Mouse (Mus musculus) adrenal gland, postnatal 14 days (tissue): ENCODE data around the gene Tfap2e. TPM values are rescaled to one million over a fixed set of nuclear protein-coding genes. Genes with fewer than 3 reads are reported as not detected.

Experiments
- DNase-seq: peaks from one replicate; pipeline ENCODE4 v3.0.0; 2021; ENCODE audit warnings: mixed read lengths
- total RNA-seq: library from RNA; stranded (reverse); gene quantifications from 2 replicates; pipeline ENCODE4 v1.2.3, GENCODE M21; 2021

Tfap2e gene
- total RNA-seq, 1 experiment from 2014 or later: not detected

DNA sequence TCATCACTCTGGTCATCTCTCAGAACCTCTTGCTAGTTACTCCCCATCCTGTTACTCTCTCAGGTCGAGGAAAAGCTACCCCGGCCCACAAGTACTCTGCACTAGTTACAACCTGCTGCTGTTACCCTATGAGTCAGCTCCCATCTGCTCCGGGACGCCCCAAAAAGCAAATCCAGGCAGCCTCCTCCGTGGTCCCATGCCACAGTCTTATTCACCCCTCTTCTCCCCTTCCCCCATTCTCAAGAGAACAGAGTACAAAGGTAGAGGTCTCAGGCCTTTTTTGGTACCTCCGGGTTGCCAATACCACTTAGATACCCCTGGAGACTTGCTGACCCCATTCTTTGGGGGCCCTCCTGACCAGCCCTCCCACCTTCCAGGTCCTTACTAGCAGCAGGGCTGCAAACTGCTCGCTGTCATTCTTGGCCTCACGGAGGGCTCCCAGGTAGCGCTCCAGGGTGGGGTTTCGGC, 15.6 kb upstream of the Tfap2e start:
- no peak for DNase-seq

DNA sequence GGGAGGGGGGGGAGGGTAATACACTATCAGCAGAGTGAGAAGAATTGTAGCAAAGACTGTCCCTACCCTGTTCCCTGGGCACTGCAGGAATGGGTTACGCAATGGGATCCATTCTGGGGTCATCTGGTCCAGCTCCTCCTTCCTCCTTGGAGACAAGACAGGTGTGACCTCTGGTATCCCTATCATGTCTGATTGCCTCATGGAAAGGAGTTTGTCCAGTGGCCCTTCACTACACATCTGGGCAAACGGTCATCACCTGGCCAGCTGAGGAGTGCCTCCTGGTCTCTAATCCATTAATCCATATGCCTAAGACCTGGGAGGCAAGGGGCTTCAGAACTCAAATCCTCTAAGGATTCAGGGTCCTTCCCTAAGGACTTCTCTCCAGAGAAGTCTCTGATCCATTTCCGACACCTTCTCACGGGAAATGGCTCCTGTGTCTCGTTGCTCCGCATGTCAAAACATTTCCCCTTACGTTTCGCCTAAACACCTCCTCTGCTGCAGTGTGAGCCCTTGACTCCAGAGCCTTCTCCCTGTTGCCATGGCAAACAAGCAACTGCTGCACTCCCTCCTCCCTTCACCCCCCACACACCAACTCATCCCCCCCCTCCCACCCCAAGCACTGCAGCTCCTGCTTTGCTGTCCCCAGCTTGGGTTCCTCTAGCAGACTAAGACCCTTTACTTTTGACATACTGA, 15.0 kb upstream of the Tfap2e start:
- DNase-seq: no peak

DNA sequence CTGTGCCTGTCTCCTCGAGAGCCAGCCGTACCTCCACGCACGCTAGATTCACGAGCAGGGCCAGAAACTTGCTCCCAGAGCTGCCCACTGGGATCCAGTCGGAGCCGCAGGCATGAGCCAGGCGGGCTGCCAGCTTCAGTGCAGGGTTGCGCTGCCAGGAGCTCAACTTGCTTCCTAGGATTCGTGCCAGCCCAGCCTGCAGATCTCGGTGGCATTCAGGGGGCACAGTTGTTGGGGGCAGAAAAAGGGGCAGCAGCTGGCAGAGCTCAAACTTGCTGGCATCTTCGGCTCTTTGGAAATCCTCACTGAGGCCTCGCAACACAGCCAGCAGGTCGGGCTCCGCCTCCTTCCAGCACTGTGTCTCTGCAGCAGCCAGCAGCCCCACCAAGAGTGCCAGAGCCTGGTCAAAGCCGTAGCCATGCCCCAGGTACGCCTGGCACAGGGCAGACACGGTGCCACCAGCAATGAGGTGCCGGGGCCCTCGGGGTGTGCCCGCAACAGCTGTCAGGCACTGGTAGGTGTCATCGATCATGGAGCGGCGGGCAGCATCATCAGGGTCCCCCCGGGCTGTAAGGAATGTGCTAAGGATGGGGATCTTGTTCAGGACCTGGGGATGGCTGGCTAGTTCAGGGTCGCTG, 14.1 kb upstream of the Tfap2e start:
- DNase-seq: peak; percentile 65

DNA sequence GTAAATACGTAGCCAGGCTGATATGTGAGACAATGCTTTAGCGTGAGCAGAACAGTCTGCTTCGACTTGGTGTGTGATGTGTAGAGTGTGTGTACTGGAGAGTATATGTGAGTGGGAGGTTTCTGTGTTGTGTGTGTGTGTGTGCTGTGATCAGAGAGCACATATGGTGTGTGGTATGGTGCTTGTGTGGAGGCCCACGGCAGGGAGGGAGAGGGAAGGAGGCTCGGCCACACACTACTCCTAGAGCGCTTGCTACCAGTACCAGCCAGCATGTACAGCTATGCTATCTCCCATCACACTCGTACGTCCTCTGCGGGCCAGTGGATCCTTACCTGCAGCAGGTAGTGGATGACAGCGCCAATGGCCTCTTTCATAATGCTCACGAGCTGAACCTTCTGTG, 13.5 kb upstream of the Tfap2e start:
- DNase-seq: no peak

DNA sequence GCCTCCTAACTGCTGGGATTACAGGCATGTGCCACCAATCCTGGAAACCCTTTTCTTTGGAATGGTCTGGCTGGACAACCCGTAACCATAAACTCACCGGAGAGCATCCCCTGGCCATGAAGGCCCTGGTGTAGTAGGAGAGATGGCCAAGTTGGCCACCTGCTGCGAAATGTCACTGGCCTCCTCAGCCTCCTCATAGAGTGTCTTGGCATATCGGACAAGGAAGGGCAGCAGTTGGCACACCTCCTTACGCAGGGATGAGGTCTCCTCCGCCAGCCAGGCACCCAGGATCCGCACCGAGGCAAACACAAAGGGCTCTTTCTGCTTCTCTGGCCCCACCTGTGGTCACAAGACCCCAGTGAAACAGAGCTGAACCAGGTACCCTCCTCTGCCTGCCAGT, 12.3 kb upstream of the Tfap2e start:
- DNase-seq: no peak

DNA sequence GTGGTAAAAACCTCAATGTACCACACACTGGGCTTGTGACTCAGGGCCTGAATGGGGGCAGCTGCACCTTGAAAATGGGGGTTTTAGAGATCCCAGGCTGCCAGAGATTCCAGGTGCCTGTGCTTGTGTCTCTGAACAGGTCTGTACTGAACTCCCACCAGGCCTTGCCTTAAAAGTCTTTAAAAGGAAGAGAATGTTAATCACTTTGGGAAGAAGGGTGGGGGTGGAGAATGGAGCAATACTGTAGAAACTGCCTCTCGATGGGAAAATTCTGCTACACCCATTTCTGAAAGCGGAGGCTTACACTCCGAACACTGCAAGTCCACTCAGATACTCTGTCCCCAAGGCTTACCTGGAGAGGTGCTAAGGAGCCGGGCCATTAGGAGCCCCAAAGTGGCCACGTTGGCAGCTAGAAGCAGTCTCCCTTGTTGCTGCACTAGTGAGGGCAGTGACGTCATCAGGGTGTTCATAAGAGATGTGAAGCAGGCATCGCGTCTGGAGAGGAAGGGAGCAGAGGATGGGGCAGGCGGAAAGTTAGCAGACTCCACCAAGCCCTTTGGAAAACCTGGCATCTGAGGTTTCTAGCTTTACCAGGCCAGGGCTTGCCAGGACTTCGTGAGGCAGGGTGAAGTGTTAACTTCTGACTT, 10.3 kb upstream of the Tfap2e start:
- no peak for DNase-seq

DNA sequence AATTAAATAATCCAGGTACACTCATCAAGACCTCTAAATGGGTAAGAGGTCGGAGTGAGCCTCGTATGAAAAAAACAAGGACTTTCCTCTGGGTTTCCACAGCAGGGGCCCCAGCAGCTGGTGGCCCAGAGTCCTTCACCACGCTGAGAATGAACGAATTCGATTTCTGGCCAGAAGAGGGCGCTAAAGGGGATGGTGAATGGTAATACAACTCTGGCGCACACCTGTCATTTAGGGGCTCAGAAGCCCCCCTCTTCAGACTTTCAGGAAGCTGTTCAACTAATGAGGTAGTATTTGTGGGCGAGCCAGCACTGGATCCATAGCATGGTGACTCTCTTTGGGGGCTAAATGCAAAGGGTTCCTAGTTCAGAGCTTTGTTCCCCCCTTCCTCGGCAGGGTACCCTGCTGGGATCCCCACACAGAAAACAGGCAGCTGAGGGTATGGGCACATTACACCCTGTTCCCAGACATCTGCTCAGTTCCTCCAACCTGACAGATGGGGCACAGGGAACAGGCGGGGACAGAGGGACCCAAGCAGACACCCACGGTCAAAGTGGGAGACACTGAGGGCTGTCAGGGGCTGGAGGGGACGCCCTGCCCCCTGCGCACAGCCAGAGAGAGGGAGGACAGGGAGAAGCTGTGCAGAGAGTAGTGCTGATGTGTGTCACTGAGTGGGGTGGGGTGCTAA, 9.6 kb upstream of the Tfap2e start:
- DNase-seq: peak; percentile 73

DNA sequence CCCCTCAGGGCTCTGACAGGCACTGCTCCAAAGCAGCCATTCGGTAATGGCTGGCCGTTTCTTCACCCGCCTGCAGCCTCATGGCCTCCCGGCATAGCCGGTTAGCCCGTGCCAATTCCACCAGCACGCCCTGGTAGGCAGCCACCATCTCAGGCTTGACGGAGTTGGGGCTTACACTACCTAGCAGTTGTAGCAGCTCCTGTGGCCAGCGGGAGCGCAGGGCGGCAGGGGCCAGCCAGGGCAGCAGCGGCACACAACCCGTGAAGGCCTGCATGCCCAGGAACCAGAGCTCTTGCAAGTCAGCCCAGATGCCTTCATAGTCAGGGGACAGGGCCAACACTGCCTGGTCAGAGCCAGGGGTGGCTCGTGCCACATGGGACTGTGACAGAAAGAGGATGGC, 8.8 kb upstream of the Tfap2e start:
- peak; percentile 35 for DNase-seq

DNA sequence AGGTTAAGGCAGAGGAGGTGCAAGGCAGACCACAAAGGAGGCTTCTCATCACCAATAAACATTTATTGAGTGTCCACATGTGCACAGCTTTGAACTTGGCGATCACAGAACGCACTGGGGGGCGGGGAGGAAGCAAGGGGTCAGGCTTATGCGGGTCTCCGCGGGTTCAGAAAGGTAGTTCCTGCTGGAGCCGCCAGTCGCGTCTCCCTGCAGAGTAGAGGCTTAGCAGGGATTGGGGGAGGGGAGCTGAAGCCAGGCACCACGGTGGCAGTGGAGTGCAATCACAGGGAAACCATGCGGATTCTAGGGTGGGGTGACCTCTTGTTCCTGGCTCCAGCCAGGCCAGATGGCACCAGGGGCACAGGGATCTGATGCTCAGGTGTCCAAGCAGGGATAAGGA, 7.7 kb upstream of the Tfap2e start:
- no peak for DNase-seq

DNA sequence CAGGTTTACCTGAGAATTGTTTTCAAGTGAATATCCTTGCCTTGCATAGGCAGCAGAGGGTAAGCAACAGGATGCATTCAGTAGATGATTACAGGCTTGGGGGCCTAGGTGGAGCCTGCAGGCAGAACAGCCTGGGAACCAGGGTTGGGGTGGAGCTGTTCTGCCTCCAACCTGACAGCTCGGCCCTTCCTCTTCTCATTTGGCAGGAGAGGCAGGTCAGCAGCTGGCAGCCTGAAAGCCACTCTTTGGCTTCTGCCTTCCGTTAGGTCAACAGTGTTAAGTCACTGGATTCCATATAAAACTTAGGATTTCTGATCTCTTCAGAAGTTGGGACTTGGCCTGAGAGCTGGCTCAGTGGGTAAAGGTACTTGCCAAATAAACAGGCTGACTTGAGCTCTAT, 6.9 kb upstream of the Tfap2e start:
- no peak for DNase-seq

DNA sequence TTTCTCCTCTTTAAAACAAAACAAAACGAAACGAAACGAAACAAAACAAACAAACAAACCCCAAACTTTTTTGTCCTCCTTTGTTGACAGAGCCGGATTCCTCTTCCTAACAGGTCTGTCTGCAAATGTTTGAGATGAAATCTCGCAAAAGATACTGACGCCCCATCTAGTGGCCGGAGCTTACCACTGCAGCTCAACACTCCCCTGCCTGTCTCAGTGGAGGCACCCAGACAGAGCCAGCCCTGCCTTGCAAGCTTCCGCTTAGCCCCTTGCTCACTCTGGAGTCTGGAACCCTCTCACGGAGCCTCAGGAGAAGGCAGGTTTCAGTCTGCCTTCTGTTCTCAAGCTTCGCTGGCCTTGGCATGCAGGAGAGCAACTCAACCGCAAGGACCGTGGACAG, 5.4 kb upstream of the Tfap2e start:
- DNase-seq: peak; percentile 84

DNA sequence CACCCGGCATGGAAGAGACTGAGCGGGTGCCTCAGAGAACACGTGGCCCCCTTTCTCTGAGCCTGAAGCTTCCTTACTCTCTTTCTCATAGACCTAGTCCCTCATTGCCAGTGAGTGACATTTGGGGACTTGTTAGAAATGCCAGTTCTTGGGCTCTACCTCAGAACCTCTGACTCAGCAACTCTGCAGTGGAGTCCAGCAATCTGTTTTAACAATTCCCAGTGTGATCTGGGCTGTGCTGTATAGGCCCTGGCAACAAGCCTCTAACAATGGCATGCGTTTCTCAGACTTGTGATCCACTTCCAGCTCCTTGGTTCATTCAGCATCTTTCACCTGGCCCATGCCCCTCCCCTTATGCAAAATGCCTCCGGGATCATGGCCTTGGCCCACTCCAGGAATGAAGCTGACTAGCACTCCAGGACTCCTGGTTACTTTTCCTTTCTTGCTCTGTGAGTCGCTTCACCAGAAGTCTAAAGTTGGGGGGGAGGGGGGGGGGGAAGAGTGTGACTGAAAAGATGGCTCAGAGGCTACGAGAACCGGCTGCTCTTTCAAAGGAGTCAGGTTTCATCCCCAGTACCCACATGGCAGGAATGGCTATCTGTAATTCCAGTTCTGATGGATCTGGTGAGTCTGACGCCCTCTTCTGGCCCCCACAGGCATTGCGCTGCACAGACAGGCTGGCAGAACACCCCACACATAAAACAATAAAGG, 4.1 kb upstream of the Tfap2e start:
- DNase-seq: peak; percentile 48

DNA sequence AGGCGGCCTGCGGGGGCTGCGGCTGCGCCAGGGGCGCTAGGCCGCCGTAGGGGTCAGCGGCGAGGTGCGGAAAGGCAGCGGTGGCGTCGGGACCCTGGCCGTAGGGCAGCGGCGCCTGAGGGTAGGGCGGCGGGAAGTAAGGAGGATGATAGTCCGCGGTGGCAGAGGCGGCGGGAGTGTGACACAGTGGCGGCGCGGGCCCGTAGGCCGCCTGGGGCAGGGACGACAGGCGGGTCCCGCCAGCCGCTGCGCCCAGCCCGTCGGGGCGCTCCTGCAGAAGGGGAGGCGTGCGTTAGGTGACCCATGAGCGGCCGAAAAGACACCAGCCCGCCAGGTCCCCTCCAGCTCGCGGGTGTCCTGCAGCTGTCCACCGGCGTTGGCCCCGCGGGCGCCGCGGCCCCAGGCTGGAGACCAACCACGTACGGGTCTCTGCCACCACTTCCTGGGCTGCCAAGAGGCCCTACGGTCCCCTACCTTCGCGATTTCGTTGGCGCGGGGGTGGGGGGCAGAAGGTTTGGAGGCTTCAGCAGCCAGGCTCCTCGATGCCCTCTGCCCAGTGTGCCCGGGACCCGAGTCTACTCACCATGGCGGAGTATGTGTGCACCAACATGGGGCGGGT, 549 bp downstream of the Tfap2e start:
- DNase-seq: no peak

DNA sequence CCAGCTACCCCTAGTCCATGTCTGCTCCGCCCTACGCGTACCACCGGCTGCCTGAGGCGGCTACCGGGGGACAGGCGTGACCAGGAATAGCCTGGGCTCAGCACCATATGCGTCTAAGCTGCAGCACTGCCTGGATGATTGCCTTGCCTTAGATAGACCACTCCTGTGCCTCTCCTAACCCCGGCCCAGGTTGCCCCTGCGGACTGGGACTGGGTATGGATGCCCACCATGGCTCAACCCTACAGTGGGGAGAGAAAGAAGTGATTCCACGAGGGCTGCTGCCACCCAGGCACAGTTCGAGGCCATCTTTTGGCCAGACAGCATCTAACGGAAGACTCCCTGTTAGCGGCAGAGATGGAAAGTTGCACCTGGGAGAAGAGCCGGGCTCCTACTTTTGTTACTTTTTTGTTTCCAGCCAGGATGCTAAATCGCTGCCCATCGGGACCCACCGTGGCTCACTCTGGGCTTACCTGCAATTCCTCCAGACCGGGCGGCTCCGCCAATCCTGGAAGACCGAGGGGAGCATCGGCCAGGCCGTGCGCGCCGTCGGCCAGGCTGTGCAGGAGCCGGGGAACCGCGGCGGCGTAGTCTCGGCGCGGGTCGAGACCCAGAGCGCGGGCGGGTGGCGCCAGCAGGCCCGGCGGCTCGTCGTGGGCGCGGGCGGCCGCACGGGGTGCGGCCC, 1.2 kb downstream of the Tfap2e start:
- no peak for DNase-seq

DNA sequence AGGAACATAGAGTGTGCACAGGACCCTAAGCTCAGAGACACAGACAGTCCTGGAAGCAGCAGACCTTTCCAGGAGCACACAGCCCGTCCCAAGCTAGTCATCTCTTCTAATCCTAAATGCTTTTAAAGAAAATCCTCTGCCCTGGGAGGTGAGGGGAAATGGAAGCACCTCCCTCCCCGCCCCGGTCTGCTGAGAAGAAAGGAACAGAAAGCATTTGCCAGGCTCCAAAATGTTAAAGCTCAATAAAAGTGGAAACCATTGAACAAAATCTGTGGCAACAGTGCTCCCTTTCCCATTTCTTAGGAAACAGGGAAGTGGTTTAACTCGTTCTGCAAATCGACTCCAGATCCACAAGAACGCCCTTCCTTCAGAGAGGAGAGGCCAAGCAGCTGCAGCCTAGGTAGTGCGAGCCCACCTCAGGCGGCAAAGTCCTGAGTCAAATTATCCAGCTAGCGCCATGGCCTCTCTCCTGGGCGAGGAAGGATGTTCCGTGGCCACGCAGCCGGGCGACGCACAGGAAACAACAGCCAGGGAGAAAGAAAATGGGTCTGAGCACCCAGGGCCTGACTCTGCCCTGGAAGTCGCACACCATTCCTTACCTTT, 1.9 kb downstream of the Tfap2e start:
- no peak for DNase-seq

DNA sequence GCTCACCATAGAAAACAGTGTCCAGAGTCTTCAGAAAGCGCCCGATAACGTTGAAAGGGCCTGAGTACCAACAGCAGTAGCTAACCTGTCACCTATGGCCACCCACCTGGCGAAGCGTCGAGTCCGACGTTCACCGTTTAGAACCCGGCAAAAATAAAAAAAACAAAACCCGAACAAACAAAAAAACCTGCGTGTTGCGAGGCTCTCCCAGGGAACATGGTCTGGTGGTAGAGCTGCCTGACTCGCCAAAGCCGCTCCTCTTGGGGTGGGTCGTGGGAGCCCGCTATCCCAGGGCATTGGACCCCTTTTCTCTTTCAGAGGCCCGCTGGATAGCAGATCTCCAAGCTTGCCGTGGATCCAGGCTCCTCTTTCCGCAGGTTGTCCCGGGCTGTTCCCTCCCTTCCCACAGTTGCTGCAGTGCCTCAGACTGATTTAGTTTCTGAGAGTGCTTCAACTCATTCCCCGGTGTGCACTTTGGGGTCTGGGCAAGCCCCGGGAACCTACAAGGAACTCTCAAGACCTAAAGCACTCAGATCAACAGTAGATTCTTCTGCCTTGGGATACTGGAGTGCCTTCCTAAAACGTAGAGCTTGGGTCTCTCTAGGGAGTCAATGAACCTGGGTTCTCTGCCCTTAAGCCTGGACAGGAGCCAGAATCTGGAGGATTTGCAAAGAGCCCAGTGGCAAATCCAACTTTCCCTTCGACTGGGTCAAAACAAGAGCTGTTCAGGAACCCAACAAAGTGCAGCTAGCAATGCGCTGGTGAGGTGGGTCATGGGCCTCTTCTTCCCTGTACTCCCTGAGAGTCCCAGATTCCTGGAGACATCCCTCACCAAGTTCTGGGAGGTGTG, 3.3 kb downstream of the Tfap2e start:
- peak; percentile 53 for DNase-seq

DNA sequence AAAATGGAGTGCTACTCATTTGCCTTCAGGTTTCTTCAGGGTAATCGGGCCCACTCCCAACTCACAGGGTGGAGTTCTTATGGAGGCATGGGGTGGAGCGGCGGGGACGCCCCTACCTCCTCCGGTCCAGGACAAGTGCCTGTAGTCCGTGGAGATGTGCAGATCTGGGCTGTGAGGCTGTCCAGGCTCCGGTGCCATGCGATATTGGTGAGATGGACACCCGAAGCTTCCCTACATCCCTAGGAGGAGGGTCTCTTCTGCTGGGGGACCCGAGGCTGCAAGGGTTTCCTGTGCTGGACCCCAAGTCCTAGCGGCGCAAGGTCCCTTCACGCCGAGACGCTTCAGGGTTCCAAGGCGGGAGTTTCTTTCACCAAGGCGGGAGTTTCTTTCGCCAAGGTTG, 3.9 kb downstream of the Tfap2e start:
- DNase-seq: no peak

DNA sequence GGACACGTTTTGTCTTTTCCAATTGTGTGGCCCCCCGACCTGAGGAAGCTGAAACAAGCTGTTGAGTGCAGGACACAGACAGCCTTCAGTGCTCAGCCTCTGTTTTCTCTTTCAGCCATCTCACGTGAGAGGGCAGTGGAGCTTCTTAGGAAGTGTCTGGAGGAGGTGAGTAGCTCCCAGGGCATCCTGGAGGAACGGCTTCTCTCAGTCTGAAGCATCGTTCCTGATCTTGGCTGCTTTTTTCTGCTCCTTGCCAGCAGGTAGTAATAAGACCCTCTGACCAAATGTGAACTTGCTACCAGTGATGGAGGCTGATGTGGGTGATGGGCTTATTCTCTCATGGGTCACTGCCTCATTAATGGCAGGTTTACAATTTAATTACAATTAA, 28.6 kb downstream of the Tfap2e start:
- no peak for DNase-seq

DNA sequence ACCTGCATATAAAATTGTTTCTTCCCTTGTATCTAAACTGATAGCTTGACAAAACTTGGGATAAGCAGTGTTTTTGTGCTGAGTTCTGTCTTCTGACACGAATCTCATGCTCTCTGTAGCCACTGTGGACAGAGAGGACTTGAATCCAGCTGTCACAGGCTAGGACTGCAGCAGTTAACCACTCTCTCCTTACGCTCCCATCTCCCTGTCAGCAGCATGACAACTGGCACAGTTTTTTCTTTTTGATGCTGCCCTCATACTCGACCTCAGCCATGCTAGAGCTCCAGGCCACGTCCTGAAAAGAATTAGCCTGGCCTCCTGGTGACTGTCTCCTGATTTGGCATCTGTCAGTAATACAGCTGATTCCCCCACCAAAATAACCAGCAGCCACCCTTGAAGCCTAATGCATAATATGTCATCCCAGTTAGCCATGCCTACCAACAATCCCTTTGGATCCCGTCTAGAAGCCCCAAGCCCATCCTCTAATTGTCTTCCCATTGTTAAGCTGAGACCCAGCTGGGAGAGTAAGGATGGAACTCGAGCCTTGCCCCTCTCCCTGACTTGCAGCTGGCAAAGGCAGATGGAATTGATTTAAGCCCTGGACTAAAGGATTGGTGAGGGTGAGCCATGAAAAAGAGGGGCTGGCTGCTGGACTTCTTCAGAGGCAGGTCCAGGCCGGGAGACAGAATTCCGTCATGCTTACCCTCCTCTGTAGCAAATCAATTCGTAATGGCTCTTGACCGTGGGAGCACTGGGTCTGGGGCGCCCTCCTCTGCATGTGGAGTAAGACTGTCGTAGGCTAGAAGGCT, 29.2 kb downstream of the Tfap2e start:
- no peak for DNase-seq
